Mouse (Mus musculus): ENCODE measurements around the gene Foxn3.

Foxn3 gene

DNA sequence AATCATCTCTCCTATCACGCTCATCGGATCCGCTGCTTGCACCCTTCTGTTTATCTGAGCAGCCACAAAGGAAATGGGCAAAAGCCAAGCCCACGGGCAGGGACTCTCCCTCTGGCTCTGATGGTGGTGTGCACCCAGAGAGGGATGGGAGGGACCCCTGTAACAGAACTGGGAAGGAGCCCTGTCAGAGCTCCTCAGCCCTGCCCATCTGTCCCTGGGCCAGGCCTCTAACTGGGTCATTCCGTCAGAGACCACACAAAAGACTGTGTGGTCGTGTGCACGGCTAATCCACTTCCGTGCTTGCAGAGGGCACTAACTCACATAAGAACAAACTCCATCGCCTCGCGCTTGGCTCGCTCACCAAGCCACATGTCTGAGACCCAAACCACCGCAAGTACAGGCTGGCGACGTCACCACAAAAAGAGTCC is 95.5 kb downstream of the Foxn3 start:
- in situ Hi-C loops (cut with MboI, MseI), result no loop called here

DNA sequence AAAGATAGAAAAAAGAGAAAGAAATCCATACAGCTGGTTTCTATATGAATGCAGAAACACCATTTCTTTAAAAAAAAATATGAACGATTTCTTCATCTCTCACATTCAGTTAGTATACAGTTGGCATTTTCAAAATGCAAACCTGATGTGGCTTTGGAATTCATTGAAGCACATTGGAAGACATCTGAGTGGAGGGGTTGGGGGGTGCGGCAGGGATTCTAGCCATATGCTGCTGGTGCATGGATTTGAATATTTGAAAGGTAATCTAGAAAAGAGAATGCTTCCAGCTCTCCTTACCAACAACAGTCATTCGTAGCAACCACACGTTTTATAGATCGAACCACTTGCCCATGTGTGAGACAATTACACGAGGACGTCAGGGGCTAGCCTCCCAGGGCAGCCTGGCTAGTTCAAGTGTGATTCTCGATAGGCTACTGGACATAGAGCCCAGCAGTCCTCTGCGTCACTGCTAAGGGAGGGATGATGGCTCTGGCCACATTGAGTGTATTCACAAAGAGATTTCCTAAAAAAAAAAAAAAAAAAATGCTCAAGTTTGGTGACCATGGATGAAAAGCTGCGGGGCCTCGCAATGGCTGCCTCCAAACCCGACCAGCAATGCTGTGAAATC is 96.0 kb downstream of the Foxn3 start:
- in situ Hi-C loops (cut with MboI, MseI), result no loop called here

DNA sequence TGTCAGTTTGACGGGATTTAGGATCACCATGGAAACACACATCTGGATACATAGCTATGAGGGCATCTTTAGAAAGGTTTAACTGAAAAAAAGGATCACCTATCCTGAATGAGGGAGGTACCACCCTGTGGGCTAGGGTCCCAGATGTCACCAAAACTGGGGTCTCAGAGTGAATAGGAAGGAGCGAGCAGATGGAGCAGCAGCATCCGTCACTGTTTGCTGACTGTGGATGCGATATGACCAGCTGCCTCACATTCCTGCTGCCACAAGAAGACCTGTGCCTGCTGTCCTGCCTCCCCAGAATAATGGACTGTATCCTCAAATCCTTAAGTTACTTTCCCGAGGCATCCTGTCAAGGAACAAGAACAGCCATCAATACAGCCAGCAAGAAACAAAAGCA is 97.0 kb downstream of the Foxn3 start:
- in situ Hi-C loops (cut with MboI, MseI), result no loop called here

DNA sequence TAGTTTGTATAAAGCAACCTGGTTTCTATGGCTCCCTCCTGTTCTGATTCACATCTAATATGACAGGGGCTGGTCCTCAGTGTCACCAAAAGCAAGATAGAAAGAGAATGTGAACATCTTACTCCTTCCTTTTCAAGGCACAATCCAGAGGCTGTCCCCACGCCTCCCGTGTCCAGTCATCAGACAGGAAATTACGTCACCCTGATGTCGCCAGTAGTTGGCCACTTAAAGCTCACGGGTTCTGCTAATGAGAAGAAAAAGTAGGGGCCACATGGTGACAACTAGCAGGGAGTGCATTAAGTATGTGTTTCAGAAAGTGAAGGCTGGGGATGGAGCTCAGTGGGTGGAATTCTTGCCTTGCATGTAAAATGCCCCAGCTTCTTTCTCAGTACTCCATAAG is 99.1 kb downstream of the Foxn3 start:
- in situ Hi-C loops (cut with MboI, MseI), result no loop called here

DNA sequence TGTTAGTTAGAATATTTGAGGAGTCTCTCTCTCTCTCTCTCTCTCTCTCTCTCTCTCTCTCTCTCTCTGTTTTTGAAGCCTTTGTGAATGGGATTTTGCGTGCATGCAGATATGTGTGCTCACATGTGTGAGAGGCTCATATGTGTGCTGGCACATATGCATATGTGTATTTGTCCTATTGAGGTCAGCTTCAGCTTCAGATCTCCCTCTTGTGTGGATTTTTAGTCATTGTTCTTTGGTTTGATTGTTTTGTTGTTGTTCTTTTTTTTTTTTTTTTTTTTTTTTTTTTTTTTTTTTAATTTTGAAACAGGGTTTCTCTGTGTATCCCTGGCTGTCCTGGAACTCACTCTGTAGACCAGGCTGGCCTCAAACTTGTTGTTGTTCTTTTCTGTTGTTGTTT is 100.5 kb downstream of the Foxn3 start:
- in situ Hi-C loops (cut with MboI, MseI), result no loop called here

DNA sequence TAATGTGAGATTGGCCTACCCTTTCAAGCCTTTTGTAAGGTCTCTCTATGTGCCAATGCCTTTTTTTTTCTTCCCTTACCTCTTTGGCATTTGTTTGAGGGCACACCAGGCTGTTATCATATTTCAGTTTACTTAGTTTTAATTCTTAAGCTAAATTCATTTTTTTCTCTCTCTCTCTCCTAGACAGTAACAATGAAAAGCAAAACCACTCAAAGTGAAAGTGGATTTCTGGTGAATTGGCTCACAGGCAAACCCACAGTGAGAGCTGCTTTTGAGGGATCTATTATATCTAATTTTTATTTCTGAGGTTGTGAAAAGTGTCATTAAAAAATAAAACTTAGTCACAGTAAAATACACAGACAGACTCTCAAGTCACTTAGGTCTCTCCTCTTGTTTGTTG is 101.1 kb downstream of the Foxn3 start:
- in situ Hi-C loops (cut with MboI, MseI), result no loop called here

DNA sequence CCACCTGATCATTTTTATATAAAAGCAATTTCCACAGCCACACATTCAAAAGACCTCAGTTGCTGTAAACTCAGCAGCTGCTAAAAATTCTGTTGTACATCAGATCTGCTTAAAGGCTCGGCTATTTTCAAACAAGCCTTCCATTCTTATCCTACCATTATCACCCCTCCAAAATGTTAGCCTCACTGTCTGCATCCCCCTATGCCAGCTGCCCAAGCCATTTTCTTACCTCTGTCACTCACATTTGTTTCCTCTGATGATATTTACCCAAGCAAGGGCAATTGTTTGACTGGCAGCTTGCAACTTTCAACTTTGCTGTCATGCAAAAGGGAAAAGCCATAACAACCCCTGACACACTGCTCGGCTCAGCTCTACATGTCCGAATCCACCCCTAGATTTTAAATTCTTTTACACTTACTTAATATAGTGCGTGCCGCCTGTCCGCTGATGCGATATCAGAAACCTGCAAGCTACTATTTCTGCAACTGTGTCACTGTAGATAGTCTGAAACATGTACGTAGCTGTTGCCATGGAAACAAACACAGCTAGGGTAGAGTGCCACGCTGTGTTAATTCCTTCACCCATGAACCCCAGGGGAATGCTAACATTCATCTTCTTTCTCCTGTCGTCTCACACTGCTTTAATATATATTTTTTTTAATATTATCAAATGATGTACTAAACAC is 105.7 kb downstream of the Foxn3 start:
- in situ Hi-C loops (cut with MboI, MseI), result loop anchor here (10.0 kb wide), 1 partner anchor 1547 kb away; no protein-coding TSS in a partner anchor

DNA sequence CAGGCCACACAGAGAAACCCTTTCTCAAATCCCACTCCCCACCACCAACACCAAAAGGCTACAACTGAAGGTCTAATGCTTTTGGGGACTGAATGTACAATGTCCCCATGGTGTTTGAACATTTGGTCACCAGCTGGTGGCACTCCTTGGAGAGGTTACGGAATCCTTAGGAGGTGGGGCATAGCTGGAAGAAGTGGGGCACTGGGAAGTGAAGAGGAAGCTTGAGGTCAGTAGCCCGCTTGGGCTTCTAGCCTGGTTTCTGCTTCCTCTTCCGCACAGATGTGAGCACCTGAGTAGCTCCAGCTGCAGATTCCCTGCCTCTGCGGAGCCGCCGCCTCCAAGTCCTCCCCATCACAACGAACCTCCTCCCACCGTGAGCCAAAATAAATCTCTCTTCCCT is 107.8 kb downstream of the Foxn3 start:
- in situ Hi-C loops (cut with MboI, MseI), result loop anchor here (10.0 kb wide), 1 partner anchor 1549 kb away; no protein-coding TSS in a partner anchor

DNA sequence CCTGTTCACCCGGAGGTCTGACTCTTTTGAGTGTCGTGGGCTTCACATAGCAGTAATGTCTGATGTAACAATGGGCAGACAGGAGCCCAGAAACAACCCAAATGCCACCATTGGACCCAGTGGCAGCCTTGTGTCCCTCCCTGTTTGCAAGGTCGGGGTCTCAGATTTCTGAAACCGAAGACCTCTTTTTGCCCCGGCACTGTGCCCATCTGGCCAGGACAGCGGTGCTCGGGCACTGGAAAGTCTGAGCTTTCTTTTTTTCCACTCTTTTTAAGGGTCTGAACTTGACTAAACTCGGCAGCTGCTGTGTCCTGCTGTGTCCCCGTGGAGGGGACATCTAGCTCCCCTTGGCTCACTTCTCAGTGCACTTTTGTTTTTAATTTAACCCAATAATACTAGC is 109.0 kb downstream of the Foxn3 start:
- in situ Hi-C loops (cut with MboI, MseI), result loop anchor here (10.0 kb wide), 1 partner anchor 1550 kb away; no protein-coding TSS in a partner anchor

DNA sequence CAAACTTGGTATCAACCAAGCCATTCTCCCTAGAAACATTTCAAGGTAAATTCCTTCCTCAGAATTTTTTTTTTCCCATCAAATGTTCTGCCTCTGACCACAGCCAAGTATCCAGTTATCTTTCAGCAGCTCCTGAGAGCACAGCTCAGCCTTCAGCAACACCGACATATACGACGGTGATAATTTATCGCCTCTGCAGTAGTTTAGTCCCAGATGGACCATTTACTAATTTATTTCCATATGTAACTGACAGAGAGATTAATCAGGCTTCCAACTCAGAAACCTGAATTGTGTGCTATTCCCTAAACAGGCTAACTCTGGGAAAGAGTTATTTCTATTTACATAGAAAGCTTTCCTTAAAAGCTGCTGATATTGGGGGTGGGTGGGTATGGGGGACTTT is 109.6 kb downstream of the Foxn3 start:
- in situ Hi-C loops (cut with MboI, MseI), result loop anchor here (10.0 kb wide), 1 partner anchor 1551 kb away; no protein-coding TSS in a partner anchor

DNA sequence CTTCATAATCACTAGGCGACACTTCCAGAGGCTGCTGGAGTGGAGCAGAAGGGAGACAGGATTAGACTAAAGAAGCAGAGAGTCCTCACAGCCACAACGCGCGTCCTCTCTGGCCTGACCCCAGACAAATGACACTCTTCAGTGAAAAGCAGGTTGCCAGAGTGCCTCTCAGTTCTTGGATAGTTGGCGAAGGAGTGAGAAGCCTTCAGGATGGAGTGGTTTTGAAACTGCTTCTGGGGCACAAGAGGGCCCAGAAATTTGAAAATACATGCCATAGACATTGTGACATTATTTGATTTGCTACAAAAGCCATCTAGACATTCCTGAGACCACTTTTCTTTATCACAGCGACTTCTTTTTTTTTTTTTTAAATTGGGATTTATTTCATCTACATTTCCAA is 113.3 kb downstream of the Foxn3 start:
- in situ Hi-C loops (cut with MboI, MseI), result loop anchor here (10.0 kb wide), 1 partner anchor 1555 kb away; no protein-coding TSS in a partner anchor

DNA sequence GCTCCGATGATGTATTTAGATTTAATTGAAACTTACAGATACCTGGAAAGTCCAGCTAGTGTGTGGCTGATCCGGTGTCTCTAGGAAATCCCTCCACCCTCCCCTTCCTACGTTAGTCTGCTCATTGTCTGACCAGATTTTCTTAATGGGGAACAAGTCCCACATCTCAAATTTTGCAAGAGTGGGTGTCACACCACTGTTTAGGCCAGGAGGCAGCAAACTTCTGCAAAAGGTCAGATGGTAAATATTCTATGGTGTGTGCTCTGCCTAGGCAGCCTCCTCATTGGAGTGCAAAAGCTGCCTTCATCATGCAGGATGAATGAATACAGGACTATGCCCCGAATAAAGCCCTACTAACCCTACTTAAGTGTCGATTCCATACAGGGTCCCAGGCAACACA is 115.6 kb downstream of the Foxn3 start:
- in situ Hi-C loops (cut with MboI, MseI), result no loop called here

DNA sequence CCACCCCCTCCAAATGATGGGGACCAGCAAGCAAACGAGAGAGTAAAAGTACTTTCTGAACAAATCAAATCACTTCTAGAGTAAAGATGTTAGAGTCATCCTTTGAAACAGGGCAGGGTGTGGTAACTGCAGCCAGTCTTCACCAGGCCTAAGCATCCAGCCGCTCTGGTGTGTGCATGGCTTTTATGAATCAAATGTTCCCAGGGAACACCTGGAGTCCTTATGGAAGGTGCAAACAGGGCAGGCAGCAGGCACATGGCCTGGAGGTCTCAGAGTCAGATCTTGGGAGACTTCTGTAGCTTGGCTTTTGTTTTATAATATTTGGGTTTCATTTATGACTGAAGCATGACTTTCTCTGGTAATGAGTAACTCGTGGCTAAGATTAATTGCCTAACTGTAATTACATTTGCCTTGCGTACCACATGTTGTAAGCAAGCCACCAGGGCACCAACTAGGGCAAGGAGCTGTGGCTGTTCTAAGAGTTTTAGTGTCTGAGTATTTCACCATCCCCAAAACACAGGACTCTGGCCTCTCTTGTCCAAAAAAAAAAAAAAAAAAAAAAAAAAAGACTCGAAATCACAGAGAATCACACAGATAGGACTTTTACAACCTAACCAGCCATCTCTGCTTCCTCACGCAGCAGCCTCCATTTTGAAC is 118.2 kb downstream of the Foxn3 start:
- in situ Hi-C loops (cut with MboI, MseI), result no loop called here

DNA sequence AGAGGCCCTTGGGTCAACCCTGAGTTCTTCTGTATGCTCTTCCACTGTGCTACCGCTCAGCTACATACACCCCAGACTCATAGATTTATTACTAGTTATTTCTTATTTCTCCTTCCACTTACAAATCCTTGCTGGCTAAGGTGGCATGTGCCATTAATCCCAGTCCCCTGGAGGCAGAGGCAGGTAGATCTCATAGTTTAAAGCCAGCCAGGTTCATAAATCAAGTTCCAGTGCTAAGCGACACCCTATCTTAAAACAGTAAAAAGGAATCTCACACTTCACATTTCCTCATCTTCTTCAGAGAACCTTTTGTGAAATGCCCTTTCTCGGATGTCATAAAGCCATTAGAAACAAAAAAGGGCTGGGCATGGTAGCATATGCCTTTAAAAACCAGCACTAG is 120.6 kb downstream of the Foxn3 start:
- in situ Hi-C loops (cut with MboI, MseI), result no loop called here

DNA sequence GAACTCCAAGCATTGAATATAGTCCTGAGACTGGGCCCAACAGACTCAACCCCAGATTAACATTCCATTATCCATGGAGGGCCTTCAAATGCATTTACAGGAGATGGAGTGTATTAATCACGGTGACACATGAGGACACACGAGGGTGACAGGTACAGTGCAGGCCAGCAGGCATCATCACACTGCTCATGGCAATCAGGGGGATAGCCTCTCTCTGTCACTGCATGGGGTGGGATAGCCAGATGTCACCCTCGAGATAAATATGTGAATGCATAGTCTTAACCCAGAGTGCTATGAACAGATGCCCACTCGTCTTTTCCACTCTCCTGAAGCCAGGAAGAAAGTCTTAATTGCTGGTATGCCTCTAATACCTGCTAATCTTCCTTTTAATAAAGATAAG is 122.4 kb downstream of the Foxn3 start:
- in situ Hi-C loops (cut with MboI, MseI), result no loop called here

DNA sequence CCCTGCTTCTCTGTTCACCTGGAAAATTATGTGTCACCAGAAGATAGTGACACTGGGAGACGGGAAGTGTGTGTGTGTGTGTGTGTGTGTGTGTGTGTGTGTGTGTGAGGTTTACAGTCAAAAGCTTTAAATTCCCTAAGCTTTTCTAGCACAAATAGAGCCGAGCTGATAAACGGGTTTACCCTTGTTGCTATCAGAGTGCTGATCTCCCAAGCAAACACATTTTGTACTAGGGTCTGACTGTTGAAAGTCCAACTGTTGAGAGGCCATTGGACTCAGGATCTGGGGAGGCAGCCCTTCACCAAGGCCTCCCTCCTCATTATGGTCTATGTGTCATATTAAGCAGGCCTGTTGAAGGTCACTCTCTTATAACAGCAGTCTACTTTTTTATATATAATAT is 123.4 kb downstream of the Foxn3 start:
- in situ Hi-C loops (cut with MboI, MseI), result no loop called here

DNA sequence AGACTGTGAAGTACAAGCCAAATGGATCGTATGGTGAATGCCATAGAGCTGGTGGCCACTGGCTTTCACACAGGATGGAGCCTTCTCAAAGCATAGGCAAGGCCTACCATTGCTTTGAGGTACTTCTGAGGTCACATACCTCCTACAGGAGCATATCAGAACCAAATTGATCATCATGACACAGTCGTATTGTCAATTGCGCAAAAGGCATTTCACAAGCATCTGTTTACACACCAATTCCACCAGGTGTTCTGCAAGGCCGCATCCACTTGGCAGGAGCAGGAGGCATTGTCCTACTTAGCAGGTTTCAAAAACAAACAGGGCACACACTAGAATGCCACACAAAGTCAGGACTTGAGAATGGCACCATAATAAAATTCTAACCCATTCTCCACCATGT is 128.2 kb downstream of the Foxn3 start:
- in situ Hi-C loops (cut with MboI, MseI), result no loop called here

DNA sequence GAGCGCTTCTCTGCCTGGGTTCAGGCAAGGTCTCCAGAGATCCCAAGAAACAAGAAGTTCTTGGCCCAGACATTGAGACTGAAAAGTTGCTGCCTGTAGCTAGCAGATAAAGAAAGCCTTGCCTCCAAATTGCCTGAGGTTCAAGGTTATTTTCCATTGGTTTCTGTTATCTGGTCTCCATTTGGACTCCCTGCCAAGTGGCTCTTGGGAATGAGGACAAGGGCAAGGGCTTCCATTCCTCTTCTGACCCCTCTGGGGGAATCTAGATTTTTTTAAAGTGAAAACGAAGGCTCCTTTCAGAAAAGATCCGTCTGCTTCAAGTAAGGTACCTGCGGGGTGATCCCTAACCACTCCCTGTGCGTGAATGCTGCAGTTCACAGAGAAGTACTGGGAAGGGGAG is 130.0 kb downstream of the Foxn3 start:
- in situ Hi-C loops (cut with MboI, MseI), result no loop called here

DNA sequence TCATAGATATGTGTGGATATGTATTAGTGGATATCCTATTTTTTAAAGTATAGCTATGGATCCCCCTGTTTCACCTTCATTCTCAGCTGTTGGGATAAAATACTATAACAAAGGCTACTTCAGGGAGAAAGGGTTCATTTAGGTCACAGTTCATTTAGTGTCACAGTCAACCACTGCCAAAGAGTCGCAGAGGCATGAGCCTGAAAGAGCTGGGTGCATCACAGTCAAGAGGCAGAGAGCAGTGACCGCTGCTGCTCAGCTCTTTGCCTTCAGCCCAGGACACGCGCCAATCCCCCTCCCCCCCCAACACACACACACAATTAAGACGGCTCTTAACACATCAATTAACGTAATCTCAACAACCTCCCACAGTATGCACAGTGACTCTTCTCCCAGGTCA is 131.8 kb downstream of the Foxn3 start:
- in situ Hi-C loops (cut with MboI, MseI), result no loop called here

DNA sequence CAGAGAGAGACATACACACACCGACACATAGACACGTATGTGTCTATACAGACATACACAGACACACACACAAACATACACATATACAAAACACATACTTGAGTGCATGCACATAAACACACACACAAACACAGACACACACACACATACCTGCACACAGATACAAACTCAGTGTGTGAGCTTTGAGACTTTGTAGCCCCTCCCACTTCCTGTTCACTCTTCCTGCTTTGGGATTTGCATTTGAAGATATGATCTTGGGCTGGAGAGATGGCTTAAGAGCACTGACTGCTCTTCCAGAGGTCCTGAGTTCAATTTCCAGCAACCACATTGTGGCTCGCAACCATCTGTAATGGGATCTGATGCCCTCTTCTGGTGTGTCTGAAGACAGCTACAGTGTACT is 132.4 kb downstream of the Foxn3 start:
- in situ Hi-C loops (cut with MboI, MseI), result no loop called here

DNA sequence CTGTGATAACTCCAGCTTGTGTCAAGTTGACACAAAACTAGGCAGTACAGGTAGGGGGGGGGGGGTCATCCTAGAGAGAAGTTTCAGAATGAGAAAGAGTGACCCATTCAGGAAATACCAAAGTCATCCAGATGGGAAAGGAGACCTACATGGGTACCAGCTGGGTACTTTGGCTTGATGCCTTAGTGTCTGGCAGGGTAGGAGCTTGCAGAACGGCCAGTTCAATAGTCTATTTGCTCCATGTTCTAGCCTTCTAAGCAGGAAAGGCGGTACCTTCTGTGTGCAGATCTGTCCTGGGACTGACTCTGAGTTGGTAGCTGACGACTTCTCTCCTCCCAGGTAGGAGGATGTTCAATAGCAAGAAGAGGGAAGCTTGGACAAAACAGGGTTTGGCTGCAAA is 134.3 kb downstream of the Foxn3 start:
- in situ Hi-C loops (cut with MboI, MseI), result no loop called here

DNA sequence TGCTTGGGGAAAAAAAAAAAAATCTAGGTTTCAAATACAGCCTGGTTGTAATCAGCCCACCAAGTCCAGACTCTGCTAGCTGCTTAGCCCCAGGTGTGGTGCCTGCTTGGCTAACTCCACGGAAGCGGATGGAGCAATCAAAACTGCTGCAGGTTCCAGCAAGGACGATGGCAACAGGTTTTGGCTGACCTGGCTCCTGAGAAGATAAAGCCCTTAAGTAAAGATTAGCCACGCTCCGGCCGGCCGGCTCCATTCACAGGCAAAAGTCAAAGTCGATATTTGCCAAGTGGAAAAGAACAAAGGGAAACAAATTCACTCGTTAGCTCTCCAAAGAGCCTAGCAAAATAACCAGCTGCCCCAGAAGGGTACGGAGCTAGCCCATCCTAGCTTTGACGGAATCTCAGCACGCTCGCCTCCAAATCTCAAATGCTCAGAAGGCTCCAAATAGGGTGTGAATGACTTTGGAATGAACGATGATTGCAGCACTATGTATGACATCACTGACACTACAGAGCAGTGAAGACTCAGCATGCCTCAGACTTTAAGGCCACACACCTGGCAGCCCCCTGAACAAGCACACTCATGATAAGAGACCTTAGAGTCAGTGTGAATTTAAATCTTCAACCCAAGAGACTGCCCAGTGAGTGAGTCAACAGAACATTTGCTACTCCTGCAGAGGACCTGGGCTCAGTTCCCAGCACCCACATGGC is 137.0 kb downstream of the Foxn3 start:
- in situ Hi-C loops (cut with MboI, MseI), result no loop called here

All from T-helper 2 cell (primary cell).